In the genomic region with DNA sequence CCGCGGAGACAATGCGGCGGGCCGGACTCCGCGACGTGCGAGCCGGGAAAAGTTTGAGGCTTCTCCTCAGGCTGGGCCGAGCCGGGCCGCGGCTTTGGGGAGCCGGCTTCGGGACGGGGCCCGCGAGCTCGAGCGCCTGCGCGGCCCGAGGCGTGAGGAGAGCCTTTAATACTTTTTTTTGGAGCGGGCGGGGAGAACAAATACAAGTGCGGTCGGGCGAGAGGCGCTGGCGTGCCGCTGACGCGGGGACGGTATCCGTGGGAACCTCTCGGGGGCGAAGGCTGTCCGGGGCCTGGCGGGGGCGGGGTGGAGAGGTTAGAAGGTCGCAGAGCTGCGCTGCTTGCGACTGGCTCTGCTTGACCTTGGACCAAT, we compare ENCODE assay signal across 7 mouse cellular contexts.
DNase-seq lines count a peak whose midpoint lies in the region; ATAC-seq lines count a peak whose summit lies in the region.

No protein-coding gene starts in this region.

- DNase-seq in adrenal gland, postnatal 25 days, result peak; percentile 90
- DNase-seq in embryonic facial prominence, embryonic 10.5 days (ENCODE audit: low spot score), result peak; percentile 79
- DNase-seq in kidney, adult 11 months, result peak; percentile 85
- DNase-seq in limb, embryonic 11.5 days (ENCODE audit: low spot score), result peak; percentile 69
- DNase-seq in midbrain, embryonic 14.5 days, result peak; percentile 84
- DNase-seq in spleen, postnatal 10 days (ENCODE audit: low spot score in 2 of 2), result peak; percentile 68 to 73

- WGBS in embryonic facial prominence, embryonic 10.5 days, result under 1% methylated on average over 45 of the region's 45 CpGs
- 0% methylated on average over 35 of the region's 45 CpGs for WGBS in limb, embryonic 11.5 days
- WGBS in midbrain, embryonic 14.5 days, result under 1% methylated on average over 45 of the region's 45 CpGs

- peak overlapping the region; percentile 78 for H3K9ac ChIP-seq in limb, embryonic 11.5 days (ENCODE audit: low read length)
- peak overlapping the region; percentile 76 for H3K9ac ChIP-seq in midbrain, embryonic 14.5 days (replicated peaks; ENCODE audit: low read length)

- ATAC-seq in granulocyte monocyte progenitor cell, adult 5-6 weeks (replicated peaks; ENCODE audit: poor library complexity, severe bottlenecking), result peak; percentile 46
- no peak for ATAC-seq in limb, embryonic 11.5 days (ENCODE audit: insufficient number of reproducible peaks, low FRiP score, low TSS enrichment, low read depth)
- ATAC-seq in midbrain, embryonic 14.5 days (ENCODE audit: low FRiP score, low TSS enrichment), result no peak; the same call in 1 of the 2 replicates

- H3K4me3 ChIP-seq in embryonic facial prominence, embryonic 10.5 days, result peak overlapping the region; percentile 82
- peak overlapping the region; percentile 64 for H3K4me3 ChIP-seq in limb, embryonic 11.5 days (ENCODE audit: low read depth, low read length)
- peak overlapping the region; percentile 74 for H3K4me3 ChIP-seq in midbrain, embryonic 14.5 days (replicated peaks; ENCODE audit: low read depth, low read length)

- H3K27me3 ChIP-seq in embryonic facial prominence, embryonic 10.5 days (replicated peaks; ENCODE audit: low read depth, poor library complexity, severe bottlenecking), result no peaks in the 10 kb centered on the region
- H3K27me3 ChIP-seq in limb, embryonic 11.5 days (ENCODE audit: control insufficient read depth, insufficient read depth, low read length), result no peaks in the 10 kb centered on the region
- H3K27me3 ChIP-seq in midbrain, embryonic 14.5 days (ENCODE audit: control insufficient read depth, insufficient read depth, low read length), result no peaks in the 10 kb centered on the region

- H3K4me2 ChIP-seq in limb, embryonic 11.5 days (ENCODE audit: low read depth, severe bottlenecking), result peak overlapping the region; percentile 42
- H3K4me2 ChIP-seq in midbrain, embryonic 14.5 days (ENCODE audit: low read length), result peak overlapping the region; percentile 88

- peak overlapping the region; percentile 93 for H3K27ac ChIP-seq in embryonic facial prominence, embryonic 10.5 days (replicated peaks)
- peak overlapping the region; percentile 42; the same call in 1 of the 2 replicates for H3K27ac ChIP-seq in limb, embryonic 11.5 days (replicated peaks; ENCODE audit: low read depth, low read length)
- H3K27ac ChIP-seq in midbrain, embryonic 14.5 days (replicated peaks; ENCODE audit: low read depth, low read length), result peak overlapping the region; percentile 92

- H3K4me1 ChIP-seq in embryonic facial prominence, embryonic 10.5 days, result peaks cover 5% of the 10 kb centered on the region
- peaks cover 3% of the 10 kb centered on the region; the same call in 1 of the 2 replicates for H3K4me1 ChIP-seq in limb, embryonic 11.5 days (ENCODE audit: control insufficient read depth, insufficient read depth, low read length)
- peaks cover 14% of the 10 kb centered on the region for H3K4me1 ChIP-seq in midbrain, embryonic 14.5 days (ENCODE audit: control insufficient read depth, insufficient read depth, low read length)

- no peaks in the 10 kb centered on the region for H3K36me3 ChIP-seq in embryonic facial prominence, embryonic 10.5 days (replicated peaks)
- H3K36me3 ChIP-seq in limb, embryonic 11.5 days (ENCODE audit: control insufficient read depth, insufficient read depth, low read length), result no peaks in the 10 kb centered on the region
- H3K36me3 ChIP-seq in midbrain, embryonic 14.5 days (ENCODE audit: control insufficient read depth, insufficient read depth, low read length), result no peaks in the 10 kb centered on the region

- H3K9me3 ChIP-seq in embryonic facial prominence, embryonic 10.5 days, result no peaks in the 10 kb centered on the region
- no peaks in the 10 kb centered on the region for H3K9me3 ChIP-seq in limb, embryonic 11.5 days (ENCODE audit: control insufficient read depth, low read length)
- H3K9me3 ChIP-seq in midbrain, embryonic 14.5 days (ENCODE audit: control insufficient read depth, low read length), result no peaks in the 10 kb centered on the region

Comparison
In these comparisons a context has a peak if more than half of its experiments do, and no peak if none do; other contexts are left out.
1. H3K27ac ChIP-seq: peak in every context shown above with its lines; median percentile 93 in embryonic facial prominence, embryonic 10.5 days; 92 in midbrain, embryonic 14.5 days; 42 in limb, embryonic 11.5 days.